Mouse (Mus musculus) cerebellum, adult 2 months (tissue): ENCODE measurements at regions not wholly inside any gene's neighbourhood (a gene's known extent, or its start where the extent isn't known, plus 50 kb on each side); places are given as distances from the start of the nearest gene placed in this dataset.

Source experiments
- DNase-seq, 2 experiments: peaks; one replicate each; pipeline ENCODE4 v3.0.0; 2021
- H3K27ac ChIP-seq: fragments of 200-500 bp; 2 replicates; pipeline ENCODE4 v1.5.1; 2012; ENCODE audit warnings: low read length, control low read depth, inconsistent platforms; ENCODE audit not compliant: insufficient read depth
- H3K27me3 ChIP-seq: fragments of 200-500 bp; 2 replicates; pipeline ENCODE4 v1.6.1; 2012; ENCODE audit warnings: inconsistent platforms, mild to moderate bottlenecking, low read length, moderate library complexity; ENCODE audit not compliant: control insufficient read depth, insufficient read depth
- H3K4me1 ChIP-seq: fragments of 200-500 bp; 2 replicates; pipeline ENCODE4 v1.6.1; 2011; ENCODE audit warnings: low read length; ENCODE audit not compliant: control insufficient read depth, insufficient read depth
- H3K4me3 ChIP-seq: fragments of 200-500 bp; replicated peaks from 2 replicates; pipeline ENCODE3; 2011; ENCODE audit warnings: mild to moderate bottlenecking, low read depth, low read length, control low read depth; ENCODE audit not compliant: insufficient read depth
- CTCF ChIP-seq: fragments of 200-500 bp; IDR thresholded peaks from 2 replicates; pipeline ENCODE4 v1.5.1; 2011; ENCODE audit warnings: low read depth, mild to moderate bottlenecking, control low read depth, low read length, moderate library complexity, borderline replicate concordance; ENCODE audit not compliant: insufficient read depth
- POLR2A ChIP-seq: fragments of 200-500 bp; IDR thresholded peaks from 2 replicates; pipeline ENCODE4 v1.6.1; 2011; ENCODE audit warnings: low read length, control low read depth, borderline replicate concordance; ENCODE audit not compliant: insufficient read depth
- whole genome bisulfite sequencing: fragments of 180-500 bp; shearing (Covaris S2); methylation state at CpG from one replicate; pipeline ENCODE4 v1.1.7; 2018; 5-methylcytosine and 5-hydroxymethylcytosine counted together

DNA sequence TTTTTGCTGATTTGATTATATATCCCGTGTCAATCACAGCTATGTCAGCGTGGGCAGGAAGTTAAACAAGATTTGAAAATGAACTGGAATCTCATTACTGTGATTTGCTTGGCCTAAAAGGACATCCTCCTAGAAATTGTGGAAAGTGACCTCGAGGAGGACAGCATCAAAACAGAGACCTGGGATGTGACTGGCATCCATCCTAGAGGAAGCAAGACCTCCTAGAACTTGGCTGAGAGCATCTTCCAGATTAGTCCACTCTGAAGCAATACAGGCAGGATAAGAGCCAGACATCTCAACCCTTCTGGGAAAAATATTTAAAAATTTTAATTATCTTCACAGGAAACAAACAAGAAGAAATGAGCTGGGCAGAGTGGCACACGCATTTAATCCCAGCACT lies 136.1 kb downstream of the Hs3st3b1 start:
- Histone ChIP-seq H3K27me3 (no peaks in the 10 kb centered on the region), H3K4me1 (no peaks in the 10 kb centered on the region), H3K4me3 (no peak overlapping the region), H3K27ac (no peak overlapping the region)
- TF ChIP-seq CTCF (no peak), POLR2A (no peak)
- DNase-seq: no peak
- 51% methylated on average over 4 of the region's 4 CpGs for WGBS

DNA sequence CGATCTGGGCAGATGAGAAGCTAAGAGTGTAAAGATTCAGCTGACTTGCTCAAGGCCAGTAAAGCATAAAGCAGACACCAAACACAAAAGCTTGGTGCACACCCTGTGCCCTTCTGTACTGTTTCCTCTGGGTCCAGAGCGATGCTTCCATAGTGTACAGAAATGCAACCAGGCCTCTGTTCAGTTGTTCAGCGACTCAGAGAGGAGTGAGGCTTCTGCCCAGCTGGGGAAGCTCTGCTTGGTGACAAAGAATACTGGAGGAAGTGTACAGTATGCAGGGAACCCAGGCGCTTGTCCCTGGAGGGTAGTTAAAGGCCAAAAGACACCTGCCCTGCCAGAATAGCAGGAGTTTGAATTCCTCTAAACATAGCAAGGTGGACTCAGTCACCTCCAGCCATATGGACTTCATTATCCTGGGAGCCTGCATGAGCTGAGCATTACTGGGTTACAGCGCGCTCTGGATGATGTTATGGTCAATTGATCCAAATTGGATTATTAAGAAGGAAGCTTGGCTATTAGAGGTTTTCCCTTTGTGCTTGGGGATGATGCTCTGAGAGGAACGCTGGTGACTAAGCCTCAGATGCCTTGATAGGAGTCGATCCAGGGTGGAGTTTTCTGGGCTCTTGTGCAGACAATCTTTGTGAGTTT lies 132.5 kb downstream of the Hs3st3b1 start:
- Histone ChIP-seq H3K4me1 (no peaks in the 10 kb centered on the region), H3K27ac (no peak overlapping the region), H3K4me3 (no peak overlapping the region), H3K27me3 (no peaks in the 10 kb centered on the region)
- WGBS: 75% methylated on average over 8 of the region's 8 CpGs
- no peak for TF ChIP-seq POLR2A
- no peak for TF ChIP-seq CTCF
- DNase-seq: no peak

DNA sequence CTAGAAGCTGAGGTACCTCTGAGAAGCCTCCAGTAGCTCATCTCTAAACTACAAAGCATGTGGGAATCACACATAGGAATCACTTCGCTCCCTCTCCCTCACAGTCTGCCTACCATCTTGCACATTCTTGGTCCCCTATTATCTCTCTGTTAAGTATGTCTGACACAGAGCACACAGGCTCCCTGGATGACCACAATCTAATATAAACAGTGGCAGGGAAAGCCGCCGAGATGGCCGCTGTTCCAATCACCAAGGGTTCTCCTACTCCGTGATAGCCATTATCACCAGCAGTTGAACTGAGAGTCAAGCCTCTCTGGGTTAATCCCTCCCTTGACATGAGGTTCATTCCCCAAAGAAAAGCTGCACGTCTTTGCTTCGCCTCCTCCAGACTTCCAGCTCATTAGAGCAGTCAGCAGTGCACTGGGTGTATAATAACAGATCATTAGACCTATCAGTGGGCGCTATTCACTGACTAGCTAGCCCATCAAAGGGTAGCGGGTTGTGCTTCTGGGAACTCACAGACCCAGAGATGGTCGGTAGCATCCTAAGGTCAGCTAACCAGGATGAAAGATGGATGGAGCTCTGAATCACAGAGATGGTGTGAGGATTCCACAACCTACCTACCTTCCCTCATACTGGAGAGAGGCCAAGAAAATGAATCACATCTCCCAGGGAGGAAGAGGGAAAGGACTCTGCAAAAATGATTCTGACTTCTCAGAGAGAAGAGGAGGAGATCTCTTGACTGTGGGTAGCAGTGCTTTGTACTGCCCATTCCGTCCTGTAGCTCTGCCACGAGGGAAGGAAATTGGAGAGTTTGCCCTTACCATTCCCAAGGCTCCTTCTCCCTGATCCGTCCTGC lies 130.9 kb downstream of the Hs3st3b1 start:
- no peak overlapping the region for H3K27ac ChIP-seq
- no peaks in the 10 kb centered on the region for H3K4me1 ChIP-seq
- H3K4me3 ChIP-seq: no peak overlapping the region
- WGBS: 73% methylated on average over 13 of the region's 13 CpGs
- no peak for TF ChIP-seq CTCF
- no peak for TF ChIP-seq POLR2A
- no peak for DNase-seq
- no peaks in the 10 kb centered on the region for H3K27me3 ChIP-seq

DNA sequence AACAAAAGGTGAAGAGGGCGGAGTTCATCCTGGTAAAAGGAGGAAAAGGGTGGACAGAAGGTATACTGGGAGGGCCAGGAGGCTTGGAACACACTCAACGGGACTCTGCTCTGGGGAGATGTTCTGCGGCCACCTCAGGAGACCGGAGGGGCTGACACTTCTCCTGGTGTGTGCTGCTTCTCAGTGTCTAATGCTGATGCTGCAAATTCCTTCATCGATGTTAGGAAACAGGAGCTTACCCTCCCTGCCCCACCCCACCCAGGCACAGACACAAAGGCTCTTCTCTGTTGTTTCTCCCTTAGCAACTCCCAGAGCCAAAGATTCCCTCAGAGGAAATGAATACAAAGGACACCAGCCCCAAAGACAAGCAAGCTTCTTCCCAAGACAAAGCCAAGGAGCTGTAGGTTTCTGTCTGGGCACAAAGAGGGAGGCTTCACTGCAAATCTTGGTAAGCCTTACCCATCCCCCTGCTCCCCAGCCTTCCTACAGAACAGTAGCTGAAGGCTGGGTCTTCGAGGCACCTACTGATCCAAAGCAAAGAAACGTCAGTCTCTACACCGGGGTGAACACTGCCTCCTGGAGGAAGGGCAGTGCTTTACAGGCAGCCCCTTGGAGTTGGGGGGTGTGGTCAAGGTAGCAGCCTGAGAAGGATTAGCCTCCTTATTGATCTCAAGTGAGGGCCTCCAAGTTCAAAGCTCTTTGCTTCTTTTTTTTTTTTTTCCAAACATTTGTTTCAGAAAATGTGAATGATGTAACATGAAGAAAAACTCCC lies 128.2 kb downstream of the Hs3st3b1 start:
- 61% methylated on average over 8 of the region's 8 CpGs for WGBS

DNA sequence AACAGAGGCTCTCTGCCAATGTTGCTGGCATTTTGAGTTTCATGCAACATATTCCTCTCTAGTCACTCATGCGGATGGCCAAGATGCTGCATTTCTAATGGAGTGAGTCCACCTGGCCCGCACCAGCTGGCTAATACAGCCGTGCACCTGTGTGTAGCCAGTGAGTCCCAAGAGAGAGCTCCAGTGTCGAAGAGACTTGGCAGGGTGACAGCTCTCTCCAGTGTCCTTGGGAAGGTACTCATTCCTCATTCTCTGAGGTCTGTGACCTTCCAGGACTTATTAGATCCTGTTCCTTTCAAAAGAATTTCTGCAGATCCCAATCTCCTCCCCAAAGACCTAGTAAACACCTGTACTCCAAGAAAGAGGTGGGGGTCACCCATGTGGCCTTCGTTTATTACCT lies 109.9 kb downstream of the Hs3st3b1 start:
- Histone ChIP-seq H3K27ac (no peak overlapping the region), H3K27me3 (no peaks in the 10 kb centered on the region), H3K4me1 (no peaks in the 10 kb centered on the region), H3K4me3 (no peak overlapping the region)
- 30% methylated on average over 5 of the region's 5 CpGs for WGBS
- no peak for DNase-seq
- no peak for TF ChIP-seq POLR2A
- no peak for TF ChIP-seq CTCF

More for the DNA sequence above, 128.2 kb downstream of the Hs3st3b1 start:
- no peak overlapping the region for H3K4me3 ChIP-seq
- no peak for DNase-seq
- no peak for TF ChIP-seq POLR2A
- no peak for TF ChIP-seq CTCF
- H3K27ac ChIP-seq: no peak overlapping the region
- H3K4me1 ChIP-seq: no peaks in the 10 kb centered on the region
- no peaks in the 10 kb centered on the region for H3K27me3 ChIP-seq

DNA sequence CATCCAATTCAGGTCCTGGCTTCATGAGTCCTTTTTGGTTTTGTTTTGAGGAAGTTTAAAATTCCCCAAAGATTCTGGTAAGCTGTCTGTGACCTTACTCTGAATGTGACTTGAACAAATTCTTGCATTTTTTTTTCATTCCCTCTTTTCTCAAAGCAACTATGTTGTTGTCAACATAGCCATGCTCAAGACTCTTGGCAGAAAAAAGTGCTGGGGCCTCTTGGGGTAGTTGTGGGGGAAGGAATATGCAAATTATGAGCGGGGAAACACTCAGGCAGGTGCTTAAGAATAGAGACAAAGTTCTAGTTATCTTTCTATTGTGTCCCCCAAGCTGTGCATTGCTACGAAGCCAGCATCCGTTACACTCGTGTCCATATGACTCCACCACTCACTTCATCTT lies 99.2 kb downstream of the Hs3st3b1 start:
- DNase-seq: no peak
- H3K27ac ChIP-seq: no peak overlapping the region
- H3K4me1 ChIP-seq: no peaks in the 10 kb centered on the region
- no peak overlapping the region for H3K4me3 ChIP-seq
- H3K27me3 ChIP-seq: no peaks in the 10 kb centered on the region
- WGBS: 76% methylated on average over 4 of the region's 4 CpGs
- TF ChIP-seq CTCF (no peak), POLR2A (no peak)

DNA sequence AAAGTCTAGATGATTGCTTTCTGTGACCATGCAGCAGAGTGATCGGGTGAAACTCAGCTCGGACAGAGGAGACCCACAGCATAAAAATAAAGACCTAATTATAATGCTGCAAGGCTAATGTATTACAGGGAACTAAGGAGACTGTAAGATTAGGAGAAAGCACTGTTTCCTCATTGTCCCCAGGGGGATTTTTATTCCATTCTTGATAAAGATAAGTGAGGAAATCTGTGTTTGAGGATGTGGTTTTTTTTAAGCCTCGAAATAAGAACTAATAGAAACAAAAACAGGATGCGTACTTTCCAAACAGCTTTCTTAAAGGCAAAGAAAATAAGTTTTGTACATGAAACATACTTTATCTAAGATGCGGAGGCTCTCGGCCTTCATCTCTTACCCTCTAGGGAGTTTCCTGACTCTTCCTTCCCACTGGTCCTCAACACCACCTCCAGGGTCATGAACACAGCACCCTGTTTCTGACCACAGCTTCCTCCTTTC lies 94.8 kb downstream of the Hs3st3b1 start:
- 84% methylated on average over 6 of the region's 6 CpGs for WGBS
- Histone ChIP-seq H3K27me3 (no peaks in the 10 kb centered on the region), H3K27ac (no peak overlapping the region), H3K4me1 (no peaks in the 10 kb centered on the region), H3K4me3 (no peak overlapping the region)
- DNase-seq: no peak
- TF ChIP-seq CTCF (no peak), POLR2A (no peak)

DNA sequence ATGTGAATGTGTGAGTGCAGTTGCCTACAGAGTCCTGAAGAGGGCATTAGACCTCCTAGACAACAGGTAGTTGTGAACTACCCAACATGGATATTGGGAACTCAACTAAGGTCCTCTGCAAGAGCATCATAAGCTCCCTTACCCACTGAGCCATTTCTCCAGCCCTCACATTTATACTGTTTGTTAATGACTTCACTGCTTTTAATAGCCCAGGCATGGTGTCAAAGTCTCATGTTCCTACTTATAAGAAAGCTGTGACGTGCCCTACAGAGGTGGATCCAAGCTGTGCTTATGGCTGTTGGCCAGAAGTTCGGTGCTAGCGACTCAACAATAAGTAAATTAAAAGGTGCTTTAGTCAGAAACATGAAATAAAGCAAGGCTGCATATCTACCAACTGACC lies 88.6 kb downstream of the Hs3st3b1 start:
- no peak for DNase-seq
- Histone ChIP-seq H3K27ac (no peak overlapping the region), H3K4me3 (no peak overlapping the region), H3K4me1 (no peaks in the 10 kb centered on the region), H3K27me3 (no peaks in the 10 kb centered on the region)
- TF ChIP-seq POLR2A: no peak
- no peak for TF ChIP-seq CTCF
- WGBS: 54% methylated on average over 3 of the region's 3 CpGs
